Mouse (Mus musculus) liver, postnatal 0 days (tissue): ENCODE data around the gene Ampd3.

ENCODE experiments used
- CTCF ChIP-seq: sonication (generic); IDR thresholded peaks from 2 replicates; pipeline ENCODE4 v1.5.1; 2016; ENCODE audit warnings: antibody characterized with exemption, low read depth
- EP300 ChIP-seq: IDR thresholded peaks from 2 replicates; pipeline ENCODE4 v1.6.1; 2016; ENCODE audit warnings: antibody characterized with exemption, low read depth, mild to moderate bottlenecking

DNA sequence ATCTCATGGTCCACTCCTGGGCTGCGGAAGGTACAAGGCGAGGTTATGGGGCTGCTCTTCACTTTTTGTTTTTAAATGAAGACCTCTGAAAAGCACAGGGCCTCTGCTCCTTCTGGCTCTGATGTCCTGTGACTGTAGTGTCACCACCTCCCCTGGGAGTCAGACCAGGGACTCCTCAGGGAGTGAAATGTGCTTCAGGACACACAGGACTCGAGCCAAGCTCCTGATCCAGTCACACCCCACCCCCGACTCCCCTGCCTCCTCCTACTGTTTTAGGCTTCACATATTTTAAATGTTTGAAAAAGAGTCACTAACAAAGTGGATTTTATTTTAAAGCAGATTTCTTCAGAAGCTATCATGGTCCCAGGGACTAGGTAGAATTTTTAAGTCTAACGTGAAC lies 43.5 kb downstream of the Ampd3 start:
- no peak for TF ChIP-seq CTCF
- no peak for TF ChIP-seq EP300
